Mouse (Mus musculus) lung, postnatal 36 days (tissue): ENCODE data around the gene Trim63.

Experiments used
- DNase-seq: peaks from one replicate; pipeline ENCODE4 v3.0.0; 2022; ENCODE audit warnings: mixed read lengths

Trim63 gene

DNA sequence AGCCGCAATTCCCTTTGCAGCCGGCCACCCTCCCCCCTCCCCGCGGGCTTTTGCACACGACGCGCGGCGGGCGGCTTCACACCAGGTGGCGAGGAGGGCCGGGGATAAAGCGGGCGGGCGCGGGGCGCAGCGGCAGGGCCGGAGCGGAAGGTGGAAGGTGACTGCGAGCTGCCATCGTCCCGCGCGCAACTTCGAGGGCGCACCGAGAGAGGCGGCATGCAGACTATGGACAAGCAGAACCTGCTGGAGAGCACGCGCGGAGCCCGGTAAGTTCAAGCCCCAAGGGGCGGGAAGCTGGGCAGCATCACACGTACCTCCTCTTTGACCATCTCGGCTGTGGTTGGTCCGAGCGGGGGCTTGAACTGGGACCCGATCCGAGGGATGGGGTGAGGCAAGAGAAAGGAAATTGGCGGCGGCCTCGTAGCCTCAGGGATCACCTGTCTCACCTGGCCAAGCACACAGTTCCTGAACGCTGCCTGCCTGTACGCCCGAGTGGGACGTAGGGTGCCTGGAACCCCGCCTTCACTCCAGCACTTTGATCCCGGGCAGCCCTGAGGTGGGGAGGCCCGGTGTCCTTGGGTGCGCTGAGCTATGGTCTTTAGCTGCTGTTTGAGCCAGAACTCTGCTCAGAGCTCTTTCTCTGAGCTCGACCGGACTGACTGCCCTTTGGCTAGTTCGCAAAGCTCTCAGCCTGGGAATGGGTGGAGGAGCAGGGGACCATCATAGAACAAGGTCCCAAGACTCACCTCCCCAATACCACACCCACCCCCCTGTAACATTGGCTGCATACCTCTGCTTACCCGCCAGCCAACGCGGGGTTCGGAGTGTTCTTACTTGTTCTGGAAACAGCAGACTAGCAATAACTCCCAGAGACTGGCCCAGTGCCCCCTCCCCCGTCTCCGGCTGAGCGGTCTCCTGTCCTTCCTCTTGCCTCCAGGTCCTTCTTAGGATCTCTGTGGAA lies 28.4 kb downstream of the Trim63 start, which contains the start of gene Slc30a2:
Slc30a2 (plus strand) TSS at position 111 of the 961 bp plus-strand sequence.
- DNase-seq: no peak

DNA sequence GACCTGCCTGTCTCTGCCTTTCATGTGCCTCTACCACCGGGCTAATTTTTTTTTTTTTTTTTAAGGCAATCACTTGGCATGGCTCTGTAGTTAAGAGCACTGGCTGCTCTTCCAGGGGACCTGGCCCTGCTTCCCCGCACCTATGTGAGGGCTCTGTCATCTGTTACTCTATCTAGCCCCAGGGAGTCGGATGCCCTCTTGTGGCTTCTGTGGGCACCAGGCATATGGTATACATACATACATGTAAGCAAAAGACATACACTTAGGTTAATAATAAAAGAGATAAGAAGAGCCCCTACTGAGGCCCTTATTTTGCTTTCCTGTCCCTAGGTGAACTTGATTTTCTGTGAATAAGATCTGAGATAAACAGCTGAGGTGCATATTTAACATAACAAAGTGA lies 29.7 kb downstream of the Trim63 start:
- DNase-seq: no peak

DNA sequence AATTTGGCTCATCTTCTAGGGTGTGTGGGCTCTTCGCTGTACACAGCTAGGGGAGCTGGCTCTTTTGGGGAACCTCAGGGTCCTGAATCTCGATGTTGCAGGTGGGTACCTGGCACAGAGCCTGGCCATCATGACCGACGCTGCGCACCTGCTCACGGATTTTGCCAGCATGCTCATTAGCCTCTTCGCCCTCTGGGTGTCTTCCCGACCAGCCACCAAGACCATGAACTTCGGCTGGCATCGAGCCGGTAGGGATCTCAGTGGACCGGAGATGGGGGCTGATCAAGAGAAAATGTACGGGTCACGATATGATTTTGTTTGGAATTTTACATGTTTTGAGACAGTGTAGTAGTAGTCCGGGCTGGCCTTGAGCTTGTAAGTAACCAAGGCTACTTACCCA lies 30.9 kb downstream of the Trim63 start:
- no peak for DNase-seq

DNA sequence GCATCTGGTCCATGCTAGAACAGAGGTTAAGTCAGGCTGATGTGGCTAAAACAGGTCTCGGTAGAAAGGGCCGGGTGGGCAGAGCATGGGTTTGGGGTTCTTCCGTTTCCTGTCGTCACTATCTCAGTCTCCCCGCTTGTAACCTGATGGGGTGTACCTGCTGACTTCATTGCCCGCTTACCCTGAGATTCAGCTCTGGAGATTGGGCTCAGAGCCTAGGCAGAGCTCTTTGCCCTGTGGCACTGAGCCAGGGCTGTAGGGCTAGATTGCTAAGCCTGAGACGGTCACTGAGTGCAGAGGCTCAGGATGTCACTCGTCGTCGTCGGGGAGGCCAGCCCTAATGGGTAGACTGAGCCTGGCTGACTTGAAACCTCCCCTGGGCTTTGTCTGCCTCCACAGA lies 33.2 kb downstream of the Trim63 start:
- peak; percentile 56 for DNase-seq

DNA sequence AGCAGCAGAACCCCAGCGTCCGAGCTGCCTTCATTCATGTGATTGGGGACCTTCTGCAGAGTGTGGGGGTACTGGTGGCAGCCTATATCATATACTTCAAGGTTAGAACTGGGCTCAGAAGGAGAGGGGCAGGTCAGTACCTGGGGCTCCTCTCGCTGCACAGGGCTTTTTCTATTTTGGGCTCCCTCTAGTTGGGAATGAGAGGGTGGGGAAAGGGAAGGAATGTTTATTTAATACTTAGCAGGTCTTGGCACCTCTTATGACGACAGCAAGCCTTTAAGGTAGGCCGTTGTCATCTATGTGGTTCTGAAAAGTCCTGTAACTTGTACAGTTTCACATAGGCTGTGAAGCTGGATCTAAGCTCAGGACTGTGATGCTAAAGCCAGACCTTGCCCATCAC lies 33.6 kb downstream of the Trim63 start:
- no peak for DNase-seq

DNA sequence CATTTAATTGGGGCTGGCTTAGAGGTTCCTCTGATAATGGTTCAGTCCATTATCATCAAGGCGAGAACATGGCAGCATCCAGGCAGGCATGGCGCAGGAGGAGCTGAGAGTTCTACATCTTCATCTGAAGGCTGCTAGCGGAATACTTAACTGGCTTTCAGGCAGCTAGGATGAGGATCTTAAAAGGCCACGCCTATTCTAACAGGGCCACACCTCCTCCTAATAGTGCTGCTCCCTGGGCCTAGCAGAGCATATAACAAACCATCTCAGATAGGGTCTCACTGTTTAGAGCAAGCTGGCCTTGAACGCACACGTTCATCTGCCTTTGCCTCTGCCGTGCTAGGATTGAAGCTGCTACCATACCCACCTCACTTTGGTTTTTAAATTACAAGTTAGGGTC lies 34.9 kb downstream of the Trim63 start:
- no peak for DNase-seq

DNA sequence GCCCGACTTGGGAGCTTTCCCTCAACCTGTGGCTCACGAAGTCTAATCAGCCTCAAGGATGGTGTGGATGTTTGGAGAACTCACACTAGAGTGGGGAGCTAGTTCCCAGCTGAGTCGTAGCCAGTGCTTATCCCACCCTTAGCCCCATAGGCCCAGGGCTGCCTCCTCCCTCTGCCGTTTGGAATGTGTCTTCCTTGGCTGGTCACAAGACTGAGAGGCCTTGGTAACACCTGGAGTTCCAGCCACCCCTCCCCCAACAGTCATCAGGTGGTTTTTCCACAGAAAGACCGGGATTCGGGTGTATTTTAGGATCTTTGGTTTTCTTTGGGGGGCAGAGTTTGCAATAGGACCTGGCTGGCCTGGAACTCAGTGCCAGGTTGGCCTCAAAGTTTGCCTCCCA lies 35.7 kb downstream of the Trim63 start:
- no peak for DNase-seq

DNA sequence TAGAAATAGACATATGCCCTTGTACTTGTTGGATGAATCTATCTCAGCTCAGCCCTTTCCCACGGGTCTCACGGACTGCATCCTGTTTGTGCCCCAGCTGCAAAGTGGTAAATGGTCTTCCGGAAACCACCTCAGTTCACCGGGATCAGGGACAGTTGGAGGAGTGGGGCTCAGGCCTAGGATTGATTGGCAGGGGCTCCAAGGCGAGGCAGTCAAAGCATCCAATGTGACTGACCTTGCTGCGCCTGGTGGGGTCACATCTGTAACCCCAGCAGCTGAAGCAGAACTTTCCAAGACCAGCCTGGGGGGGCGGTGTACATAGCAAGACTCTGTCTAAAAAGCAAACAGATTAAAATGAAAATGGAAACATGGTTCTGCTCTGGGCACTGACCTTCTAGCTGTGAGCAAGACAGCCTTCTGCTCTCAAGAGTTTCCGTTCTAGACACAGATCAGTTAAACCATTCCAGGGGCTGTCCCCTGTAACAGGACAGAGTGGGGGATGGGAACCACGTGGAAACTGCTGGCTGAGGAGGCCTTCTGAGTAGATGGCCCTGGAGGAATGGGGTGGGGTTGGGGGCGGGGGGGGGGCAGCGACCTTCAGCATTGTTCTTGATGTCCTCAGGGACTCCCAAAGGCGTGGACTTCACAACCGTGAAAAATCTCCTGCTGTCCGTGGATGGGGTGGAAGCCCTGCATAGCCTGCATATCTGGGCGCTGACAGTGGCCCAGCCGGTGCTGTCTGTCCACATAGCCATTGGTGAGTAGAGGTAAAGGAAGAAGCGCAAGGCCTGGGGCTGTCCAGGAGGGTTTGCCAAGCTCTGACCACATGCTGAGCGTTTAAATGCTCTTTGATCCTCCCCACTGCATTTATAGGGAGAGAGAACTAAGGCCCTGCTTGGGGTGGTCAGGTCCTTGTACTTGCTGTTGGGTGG lies 36.7 kb downstream of the Trim63 start:
- no peak for DNase-seq

DNA sequence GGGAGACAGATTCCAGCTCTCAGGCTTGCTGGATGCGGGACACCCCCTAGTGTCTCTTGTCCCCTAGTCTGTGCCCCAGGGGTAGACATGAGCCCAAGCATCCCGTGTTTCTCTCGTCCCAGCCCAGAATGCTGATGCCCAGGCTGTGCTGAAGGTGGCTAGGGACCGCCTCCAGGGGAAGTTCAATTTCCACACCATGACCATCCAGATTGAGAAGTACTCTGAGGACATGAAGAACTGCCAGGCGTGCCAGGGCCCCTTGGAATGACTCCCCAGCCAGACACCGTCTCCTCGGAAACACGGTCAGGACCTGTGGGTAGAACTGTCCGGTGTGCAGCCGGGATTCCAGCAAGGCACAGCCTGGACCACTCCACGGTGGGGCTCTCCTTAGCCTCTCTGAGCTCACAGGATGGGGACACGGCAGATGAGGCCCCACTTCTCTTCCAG lies 37.4 kb downstream of the Trim63 start:
- DNase-seq: no peak

DNA sequence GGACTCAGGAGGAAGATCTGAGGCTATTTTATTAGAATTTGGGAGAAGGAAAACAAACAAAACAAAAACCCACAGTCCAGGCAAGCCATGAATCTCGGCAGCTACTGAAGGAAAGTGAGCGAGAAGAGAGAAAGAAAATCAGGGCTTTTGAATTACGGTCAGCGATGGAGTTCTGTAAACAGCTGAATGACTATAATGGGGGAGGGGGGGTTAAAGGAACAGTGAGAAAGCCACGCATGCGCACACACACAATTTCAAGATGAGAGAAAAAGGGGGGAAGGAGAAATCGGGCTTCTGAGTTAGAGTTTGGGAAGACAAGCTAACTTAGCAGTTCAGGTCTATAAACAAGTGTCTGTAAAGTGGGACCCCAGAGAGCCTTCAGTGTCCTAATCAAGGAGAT lies 38.0 kb downstream of the Trim63 start:
- DNase-seq: no peak

DNA sequence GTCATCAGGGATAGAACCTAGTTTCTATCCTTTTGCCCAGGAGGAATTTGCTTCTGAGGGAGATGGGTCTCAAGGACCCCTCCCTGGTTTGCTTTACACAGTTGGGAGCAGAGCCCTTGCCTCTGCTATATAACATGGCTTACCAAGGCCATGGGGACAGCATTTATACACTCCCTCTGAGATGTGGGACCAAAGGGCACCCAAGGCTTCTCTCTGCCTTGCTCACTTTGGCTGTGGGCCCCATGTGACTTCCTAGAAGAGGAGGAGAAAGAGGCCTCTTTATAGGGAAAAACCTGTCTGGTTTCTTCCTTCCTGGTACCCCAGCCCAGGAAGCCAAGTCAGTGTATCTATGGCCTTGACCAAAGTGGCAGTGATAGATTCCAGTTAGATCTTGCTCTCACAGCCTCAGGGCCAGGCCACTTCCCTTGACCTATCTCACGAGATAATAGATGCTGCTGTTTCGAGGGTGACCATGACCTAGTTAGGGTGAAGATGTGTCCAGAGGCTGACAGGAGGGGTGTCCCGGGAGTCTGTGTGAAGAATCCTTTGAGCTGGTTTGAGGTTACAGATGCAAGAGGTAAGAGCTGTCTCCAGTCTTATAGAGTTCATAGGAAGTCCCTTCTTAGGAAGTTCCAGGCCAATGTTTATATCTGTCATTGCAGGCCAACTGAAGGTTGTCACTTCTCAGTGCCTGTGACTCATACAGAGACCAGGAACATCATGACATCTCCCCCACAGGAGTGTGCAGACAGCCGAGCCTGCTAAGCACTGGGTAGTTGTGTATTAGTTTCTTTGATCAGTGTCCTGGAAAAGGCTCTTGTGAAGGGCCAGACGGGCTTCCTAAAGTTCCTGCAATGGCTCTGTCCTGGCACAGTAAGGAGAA lies 38.8 kb downstream of the Trim63 start:
- DNase-seq: no peak

DNA sequence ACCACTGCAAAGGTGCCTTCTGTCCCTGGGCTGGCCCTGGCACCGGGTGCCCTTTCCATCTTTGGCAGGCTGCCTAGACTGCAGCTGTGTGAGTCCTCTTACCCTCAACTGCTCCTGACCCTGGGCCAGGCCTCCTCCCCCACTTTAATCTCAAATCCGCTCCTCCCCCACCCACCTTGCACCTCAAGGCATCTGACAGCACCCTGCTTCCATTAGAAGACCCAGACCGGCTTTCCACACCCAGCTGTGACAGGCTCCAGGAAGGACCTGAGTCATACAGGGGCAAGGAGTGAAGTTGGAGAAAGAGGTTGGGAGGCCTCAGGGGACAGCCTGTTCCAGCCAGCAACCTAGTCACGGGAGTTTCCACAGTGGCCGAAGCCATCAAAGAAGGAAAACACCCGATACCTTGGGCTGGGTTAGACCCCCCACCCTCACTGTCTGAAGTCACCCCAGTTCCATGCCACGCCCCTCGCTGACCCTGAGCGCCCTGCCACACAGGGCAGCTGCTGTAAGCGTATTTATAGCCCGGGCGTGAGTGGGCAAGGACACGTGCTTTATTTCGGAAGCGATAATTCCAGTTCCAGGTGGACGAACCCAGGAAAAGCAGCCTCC lies 41.0 kb downstream of the Trim63 start:
- DNase-seq: peak; percentile 77

DNA sequence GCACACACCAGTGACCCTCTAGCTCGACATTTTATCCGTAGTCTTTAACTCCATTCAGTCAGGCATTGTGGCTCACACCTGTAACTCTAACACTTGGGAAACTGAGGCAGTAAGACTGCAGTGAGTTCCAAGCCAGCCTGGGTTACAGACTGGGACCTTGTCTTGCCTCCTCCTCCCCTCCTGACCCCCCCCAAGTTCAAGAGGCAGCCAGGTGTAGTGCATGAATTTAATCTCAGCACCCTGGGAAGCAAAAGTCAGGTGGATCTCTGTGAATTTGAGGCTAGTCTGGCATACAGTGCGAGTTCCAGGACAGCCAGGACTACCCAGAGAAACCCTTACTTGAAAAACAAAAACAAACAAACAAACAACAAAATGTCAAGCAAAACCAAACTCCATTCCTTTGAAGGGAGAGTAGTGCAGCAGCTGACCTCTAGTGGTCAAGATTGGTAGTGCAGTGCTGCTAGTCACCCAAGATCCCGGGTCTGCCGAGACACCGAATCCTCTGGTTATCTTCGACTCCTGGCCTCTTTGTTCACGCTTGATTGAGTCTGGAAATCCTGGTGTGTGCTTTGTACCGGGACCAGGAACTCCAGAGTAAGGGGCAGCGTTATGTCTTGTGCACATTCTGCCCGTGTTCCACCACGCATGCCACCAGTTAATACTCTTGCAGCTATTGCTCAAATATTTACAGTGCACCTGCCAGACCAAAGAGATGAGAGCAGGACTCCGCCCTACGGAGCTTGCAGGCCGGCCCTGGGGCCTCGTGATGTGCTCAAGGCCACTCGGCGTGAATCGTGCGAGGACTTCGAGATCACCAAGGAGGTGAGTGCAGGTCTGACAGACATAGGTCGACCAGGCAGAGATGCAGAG lies 41.9 kb downstream of the Trim63 start:
- peak; percentile 89 for DNase-seq

DNA sequence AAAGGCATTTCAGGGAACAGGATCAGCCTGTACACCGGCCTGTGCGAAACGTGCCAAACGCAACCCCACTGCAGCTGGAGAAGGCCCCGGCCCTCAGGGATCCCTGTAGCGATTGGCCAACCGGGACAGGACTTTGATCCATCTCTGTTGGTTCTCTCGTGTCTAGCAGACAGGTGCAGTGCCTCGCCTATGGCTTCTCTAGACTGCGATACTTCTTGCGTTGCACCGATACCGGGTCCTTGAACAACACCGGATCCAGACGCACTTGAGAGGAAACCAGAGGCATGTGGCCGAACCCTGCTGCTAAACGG lies 42.5 kb downstream of the Trim63 start:
- no peak for DNase-seq

DNA sequence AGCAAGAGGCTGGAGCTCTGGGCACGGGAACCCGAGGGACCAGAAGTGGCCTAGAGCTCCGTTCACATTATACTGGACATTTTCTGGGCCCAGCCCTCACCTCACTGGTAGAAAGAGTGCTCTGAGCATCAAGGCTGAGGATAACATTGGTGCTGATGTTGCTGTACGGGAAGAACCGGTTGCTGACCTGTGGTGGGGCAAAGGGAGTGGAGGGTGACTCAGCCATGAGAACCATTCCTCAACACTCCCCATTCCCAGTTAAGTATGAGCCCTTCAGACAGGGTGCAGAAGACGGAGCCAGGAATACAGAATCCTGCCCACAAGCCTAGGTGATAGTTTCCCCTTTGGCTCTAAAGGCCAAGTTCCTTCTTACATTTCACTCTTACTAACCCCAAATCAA lies 44.7 kb downstream of the Trim63 start:
- DNase-seq: no peak

DNA sequence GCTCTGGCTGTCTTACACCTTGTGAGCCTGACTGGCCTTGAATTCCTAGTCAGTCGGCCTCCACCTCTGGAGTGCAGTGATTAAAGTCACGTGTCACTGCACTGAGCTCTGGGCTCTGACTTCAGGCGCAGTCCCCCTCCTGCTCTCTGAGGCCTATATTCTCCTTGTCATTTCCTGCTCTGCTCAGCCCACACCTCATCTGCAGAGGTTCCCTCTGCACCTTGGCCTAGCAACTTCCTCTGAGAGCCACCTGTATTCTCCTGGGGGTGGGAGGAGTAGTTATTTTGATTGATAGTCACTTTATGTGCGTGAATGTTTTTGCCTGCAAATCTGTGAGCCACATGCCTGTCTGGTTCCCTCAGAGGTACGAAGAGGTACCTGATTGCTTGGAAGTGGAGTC lies 46.3 kb downstream of the Trim63 start:
- DNase-seq: no peak

DNA sequence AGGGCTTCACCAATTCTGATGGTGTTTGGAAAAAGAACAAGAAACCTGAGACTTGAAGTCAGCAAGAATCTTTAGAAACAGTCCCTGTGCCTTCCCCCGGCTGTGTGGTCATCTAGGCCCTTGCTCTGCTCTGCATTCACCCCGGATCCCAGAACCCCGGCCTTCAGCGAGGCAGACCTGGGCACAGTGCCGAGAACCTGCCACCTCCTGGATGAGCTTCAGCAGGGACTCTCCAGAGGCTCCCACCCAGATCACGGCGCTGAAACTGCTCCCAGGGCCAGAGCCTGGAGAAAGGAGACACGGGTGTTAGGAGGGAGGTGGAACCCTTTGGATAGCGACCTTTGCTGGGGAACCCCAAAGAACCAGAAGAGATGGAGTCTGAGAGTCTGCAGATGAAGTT lies 47.2 kb downstream of the Trim63 start:
- DNase-seq: no peak

DNA sequence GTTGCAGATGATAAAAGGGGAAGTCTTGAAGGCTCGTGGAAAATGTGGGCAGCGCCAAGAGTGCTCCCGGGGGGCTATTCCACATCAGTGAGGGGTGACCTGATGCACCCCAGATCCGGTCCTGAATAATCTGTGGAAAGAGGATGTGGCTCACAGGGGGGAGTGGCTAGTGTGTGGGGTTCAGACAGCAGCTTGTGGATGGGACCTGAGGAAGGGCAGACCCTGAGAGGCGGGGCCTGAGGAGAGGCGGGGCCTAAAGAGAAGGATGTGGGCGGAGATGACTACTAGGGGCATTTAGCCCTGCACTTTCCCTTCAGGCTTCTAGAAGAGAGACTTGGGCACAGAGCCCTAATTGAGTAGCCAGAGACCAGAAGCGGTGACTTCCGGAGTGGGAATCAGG lies 47.7 kb downstream of the Trim63 start:
- DNase-seq: peak; percentile 69

DNA sequence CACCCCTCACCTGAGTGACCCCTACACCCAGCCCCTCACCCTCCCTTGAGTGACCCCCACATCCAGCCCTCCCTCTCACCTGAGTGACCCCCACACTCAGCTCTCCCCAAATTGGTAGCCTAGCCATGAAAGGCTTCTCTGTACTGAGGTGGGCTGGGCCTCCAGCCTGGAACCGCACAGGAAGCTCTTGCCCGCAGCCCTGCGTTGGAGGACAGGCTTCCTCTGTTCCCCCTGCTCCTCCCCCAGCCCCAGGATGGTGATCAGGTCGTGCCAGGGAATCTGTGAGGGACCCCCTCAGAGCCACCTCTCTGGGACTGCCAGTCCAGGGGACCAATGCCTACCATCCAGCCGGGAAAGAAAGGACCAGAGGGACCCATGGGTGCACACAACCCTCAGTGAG lies 50.4 kb downstream of the Trim63 start:
- no peak for DNase-seq

DNA sequence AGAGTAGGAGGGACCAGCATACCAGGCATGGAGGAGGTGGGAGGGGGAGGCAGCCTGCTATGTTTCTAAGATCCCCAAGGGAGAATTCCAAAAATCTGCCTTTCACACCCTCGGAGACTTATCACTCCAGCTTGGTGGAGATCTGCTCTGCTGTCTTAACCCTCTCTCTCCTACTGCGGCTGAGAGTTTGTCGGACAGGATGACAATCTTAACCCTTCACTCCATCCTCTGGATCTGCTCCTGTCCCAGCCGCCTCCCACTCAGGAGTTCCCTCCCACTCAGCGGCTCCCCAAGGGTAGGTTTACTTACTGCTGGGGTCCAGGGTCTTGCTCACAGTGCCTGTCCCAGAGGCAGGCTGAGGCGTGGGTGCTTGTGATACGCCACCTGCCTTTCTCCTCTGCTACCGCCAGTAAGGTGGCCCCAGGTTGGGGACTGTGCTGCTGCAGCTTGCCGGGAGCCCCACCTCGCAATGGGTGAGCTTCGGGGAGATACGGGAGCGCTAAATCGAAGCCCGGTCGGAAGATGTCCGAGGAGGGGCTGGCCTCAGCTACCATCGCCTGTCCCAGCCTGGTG lies 55.8 kb downstream of the Trim63 start:
- DNase-seq: no peak

DNA sequence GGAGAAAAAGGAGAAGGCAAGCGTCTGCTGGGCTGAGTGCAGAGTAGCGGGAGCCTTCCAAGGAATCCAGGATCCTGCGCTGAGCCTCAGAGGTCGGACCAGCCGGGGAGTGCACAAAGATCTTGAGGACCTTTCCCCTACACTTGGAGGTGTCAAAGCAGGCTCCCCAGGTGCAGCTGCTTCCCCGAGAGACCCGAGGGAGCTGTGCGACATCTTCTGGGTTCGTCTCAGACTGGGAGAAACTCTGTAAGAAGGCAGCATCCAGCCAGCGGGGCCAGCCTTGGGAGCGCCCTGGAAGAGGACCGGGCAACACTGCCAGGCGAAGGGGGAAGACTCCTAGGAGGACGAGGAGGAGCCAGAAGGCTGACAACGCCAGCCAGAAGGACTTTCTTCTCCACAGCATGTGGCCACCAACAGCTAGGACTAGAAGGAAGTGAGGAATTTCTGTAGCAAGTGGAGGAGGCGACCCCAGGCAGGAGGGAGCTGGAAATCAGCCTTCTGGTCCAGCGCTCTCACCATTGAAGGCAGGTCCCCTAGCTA lies 56.5 kb downstream of the Trim63 start:
- no peak for DNase-seq
